Mouse (Mus musculus) frontal cortex, postnatal 25 days (tissue): Measurements from ENCODE around the gene Fasl.
A peak's percentile ranks its signal among the peaks of the same experiment; 100 is the strongest.

Experiments
- DNase-seq, 2 experiments: peaks; one replicate each; pipeline ENCODE4 v3.0.0; 2022; ENCODE audit warnings: low spot score in 2 of 2

Gene Fasl

DNA sequence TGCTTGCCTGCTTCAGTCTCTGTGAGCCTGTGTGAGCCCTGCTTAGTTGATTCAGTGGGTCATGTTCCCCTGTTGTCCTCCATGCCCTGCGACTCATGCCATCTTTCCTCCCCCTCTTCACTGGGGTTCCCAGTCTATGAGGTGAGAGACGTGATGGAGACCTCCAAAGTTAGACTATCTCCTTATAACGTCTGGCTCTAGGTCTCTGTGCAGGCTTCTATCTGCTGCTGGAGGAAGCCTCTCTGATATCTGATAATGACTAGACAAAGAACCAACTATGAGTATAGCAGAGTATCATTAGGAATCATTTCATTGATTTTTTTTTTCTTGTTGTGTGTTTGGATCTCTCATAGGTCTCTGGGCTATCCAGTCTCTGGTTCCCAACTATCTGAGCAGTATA, 31.7 kb downstream of the Fasl start:
- no peak for DNase-seq

DNA sequence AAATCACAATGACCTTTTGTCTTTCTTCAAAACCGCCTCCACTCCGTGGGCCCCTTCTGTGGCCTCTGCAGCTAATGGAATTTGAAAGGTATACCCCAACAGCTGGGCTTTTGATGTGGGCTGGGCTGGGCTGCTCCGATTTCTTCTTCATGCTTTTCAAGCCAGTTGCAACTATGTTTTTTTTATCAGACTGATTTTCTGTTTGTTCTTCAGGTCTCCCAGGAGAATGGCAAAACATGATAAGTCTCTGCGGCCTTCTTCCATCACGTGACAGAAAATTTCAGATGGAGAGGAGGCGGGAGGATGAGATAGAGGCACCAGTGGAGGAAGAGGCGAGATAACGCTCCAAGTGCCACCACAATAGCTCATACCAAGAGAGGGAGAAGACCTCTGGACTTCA, 37.0 kb downstream of the Fasl start:
- DNase-seq = no peak

DNA sequence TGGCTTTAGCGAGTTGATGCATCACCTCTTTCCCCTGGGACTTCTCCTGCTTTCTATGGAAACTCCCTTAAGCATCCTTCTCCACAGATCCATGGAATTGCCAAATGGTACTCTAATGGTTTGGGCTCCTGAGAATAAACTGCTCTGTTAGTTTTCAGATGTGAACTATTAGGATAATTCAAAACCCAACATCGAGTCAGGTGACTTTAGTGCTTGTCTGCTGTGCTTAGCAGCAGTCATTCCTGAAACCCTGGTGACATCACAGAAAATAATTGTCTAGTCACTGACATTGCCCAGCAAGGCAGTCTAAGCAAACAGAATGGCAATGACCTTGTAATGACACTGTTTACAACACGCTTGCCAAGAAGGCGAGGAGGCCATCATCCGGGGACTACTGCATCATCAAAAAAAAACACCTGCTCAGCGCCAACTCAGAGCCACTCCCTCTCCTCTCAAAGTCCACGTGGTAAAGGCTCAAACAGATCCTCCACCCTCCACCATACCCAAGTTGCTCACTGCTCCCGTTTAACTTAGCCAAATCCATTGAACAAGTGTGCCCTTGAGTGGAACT, 37.7 kb downstream of the Fasl start:
- DNase-seq = no peak

DNA sequence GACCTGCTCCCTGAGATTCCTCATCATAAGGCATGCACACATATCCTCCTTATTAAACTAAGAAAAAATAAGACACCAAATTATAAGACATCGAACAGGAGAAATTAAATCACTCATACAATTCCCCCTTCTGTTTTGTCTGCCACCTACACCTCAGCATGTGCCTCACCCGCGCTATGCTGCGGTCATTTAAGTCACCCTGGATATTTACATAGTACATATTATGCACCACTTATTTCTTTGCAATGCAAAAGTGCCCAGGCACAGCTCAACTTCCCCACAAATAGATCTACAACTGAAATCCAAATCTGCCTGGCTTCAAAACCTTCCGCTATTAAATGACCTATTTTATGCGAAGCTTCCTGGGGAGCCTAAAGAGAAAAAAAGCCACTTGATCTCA, 39.6 kb downstream of the Fasl start:
- DNase-seq = no peak

DNA sequence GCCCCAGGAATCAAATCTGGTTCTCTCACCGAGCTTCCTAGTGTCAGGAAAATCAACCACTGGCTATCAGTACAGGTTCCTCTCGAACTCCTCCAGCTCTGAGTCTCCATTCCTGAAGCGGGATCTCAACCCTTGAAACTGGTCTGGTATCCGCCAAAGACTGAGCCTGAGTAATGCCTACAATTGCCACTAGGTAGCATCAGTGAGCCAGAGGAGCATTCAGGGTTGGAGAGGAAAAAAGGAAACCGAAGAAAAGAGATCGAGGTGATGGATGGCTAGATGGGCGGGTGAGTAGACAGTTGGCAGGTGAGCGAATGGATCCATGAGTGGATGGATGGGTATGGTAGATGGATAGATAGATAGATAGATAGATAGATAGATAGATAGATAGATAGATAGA, 40.2 kb downstream of the Fasl start:
- DNase-seq = peak; percentile 9 to 44

- DNase-seq = no peak
Observed at GRCm38 (mm10) chr1:161746542-161747302, 41.6 kb downstream of the Fasl start.

DNA sequence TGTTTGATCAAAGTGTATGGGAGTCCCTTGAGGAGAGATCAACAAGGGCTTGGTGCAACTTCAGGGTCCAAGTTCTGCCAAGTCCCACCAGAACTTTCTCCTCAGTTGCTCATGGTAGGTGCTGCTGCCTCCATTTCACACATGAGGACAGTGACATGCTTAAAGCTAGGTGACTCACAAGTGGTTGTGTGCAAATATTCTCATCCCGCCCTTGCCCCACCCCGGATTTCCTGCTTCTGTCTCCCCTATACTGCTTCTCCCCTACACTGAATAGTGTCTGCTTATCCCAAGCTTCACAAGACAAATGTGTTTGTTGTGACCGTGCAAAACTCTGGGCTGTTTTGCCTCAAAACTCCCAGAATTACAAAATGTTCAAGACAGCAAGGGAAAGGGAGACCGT, 43.4 kb downstream of the Fasl start:
- DNase-seq = no peak

DNA sequence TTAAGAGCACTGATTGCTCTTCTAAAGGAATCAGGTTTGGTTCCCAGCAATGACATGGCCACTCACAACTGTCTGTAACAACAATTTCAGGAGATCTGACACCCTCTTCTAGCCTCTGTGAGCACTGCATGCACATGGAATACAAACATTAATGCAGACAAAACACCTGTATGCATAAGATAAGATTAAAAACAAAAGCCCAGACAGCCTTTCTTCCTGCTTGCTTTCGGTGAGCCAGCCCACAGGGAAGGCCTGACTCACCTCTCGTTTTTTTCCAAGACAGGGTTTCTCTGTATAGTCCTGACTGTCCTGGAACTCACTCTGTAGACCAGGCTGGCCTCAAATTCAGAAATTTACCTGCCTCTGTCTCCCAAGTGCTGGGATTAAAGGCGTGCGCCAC, 44.1 kb downstream of the Fasl start:
- no peak for DNase-seq

DNA sequence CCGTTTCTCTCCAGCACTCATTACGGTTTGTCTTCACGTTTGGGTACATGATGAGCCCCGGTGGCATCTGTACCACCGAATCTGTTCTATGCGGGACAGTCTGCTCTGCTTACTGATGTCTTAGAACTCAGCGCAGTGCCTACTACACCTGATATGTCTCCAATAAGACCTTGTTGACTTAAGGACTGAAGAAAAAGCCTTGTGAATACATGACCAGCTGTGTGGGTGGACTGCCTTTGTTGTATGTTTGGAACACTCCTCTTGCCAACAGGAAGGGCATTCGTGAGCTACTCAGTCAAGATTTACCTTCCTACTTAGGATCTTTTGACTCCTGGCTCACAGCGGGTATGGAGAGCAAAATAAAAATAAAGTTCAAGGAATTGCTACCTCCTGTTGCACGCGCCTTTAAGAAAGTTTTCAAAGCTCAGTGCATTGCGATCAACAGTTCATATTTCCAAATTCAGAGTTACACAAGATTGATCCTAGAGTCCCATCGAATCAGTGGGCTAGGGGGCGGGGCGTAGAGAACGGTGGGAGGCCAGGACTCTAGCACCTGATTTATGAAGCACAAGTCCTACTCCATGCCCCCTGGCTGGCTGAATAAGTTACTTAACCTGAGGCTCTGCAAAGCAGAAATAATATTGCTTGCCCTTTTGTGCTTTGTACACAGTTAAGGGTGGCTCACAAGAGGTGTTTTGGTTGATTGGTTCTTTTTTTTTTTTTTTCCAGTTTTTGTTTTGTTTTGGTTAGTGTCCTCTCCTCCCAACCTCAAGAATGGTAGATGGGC, 45.6 kb downstream of the Fasl start:
- DNase-seq = no peak

DNA sequence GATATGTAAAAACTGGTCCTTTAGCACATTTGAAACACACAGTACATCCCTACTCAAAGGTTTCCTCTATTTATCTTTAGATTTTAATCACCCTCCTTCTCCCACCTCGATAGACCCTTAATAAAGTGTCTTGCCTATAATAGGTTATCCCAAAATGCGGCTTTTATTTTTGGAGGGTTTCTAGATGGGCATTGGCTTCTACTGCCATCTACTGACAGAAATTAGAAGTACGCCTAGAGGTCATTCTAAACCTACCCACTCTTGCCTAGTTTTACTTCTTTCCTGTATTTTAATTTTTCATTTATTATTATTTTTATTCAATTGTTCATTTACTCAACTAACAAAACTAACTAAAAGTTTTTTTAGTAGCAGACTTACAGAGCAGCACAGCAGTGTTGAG, 51.4 kb downstream of the Fasl start:
- DNase-seq = no peak

DNA sequence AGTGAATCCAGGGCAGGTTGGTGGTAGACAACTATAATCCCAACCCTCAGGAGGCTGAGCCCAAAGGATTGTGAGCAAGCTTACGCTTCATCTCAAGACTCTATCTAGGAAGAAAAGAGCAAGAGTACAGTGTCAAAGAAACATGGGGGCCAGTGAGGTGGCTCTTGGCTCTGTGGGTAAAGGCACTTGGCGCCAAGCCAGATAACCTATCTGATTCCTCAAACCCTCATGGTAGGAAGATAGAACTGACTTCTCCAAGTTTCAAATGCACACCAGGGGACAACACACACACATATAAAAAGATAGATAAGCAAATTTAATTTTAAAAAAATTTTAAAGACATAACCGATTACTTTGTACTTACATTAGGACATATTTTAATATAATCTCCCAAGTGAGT, 52.0 kb downstream of the Fasl start:
- no peak for DNase-seq

DNA sequence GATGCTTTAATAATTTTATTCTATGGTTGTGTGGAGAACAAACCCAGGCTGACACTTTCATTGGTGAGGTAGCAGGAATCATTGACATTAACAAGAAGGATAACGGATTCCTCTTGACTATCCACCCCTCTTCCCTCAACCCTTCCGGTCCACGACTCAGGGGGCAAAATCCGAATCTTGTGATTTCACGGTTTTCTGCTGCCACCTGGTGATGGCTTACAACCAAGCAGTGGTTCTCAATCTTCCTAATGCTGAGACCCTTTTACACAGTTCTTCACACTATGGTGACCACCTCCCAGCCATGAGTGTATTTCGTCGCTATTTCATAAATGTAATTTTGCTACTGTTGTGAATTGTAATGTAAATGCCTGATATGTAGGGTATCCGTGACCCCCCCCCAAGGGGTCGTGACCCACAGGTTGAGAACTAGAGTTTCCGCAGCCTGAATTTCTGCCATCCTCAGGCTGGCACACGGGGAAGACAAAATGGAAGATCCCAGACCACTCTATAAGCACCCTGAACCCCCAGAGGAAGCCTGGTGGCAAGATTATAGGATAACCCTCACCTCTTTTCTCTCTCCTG, 52.7 kb downstream of the Fasl start:
- DNase-seq = no peak

GRCm38 (mm10) chr1:161734741-161735211, 53.5 kb downstream of the Fasl start:
- no peak for DNase-seq

DNA sequence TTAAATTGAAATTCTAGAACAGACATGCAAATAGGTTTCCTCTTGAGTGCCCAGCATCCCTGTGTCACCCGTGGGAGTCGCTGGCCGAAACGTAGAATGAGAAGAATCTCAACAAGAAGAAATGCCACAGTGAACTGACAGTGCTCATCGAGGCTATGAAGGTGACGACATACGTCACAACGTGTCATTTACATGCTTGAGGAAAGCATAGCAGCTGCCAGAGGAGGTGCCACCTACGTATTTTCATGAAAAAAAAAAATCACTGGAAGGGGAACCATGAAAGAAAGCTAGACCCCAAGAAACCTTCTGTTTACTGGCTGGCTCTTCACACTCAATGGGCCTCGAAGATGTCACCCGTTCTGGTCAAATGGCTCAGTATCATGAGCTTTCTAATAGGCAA, 54.0 kb downstream of the Fasl start:
- DNase-seq = no peak
